Mouse (Mus musculus): ENCODE data around the gene Slc22a5. TPM values are rescaled to one million over a fixed set of nuclear protein-coding genes. Genes with fewer than 3 reads are reported as not detected.

The Slc22a5 gene
- polyA plus RNA-seq, 1 experiment from 2014 or later, result 7.2 TPM

DNA sequence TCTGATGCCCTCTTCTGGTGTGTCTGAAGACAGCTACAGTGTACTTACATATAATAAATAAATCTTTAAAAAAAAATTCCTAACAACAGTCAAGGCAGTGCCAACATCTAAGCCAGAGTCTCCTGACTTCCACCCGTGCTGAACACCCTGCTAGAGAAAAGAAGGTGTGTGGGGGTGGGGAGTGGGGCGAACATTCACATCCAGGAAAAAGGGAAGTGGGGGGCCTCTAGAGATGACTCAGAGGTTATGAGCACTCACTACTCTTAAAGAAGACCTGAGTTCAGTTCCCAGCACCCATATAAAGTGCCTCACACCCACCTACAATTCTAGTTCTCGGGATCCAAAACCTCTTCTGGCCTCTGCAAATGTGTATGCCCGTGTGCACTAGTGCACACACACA lies 66.1 kb downstream of the Slc22a5 start:
- Histone ChIP-seq H3K9me3 (no peaks in the 10 kb centered on the region), H3K27ac (replicated peaks) (no peak overlapping the region), H3K4me1 (no peaks in the 10 kb centered on the region), H3K9ac (replicated peaks) (no peak overlapping the region), H3K4me3 (no peak overlapping the region), H3K27me3 (no peaks in the 10 kb centered on the region), H3K36me3 (no peaks in the 10 kb centered on the region), H3K4me2 (replicated peaks) (no peak overlapping the region)
- no peak for ATAC-seq (ENCODE audit: low FRiP score, low read depth)
- WGBS, result 89% methylated on average over 4 of the region's 4 CpGs

- WGBS, result 96% methylated on average over 3 of the region's 3 CpGs
- Histone ChIP-seq H3K4me2 (replicated peaks) (no peak overlapping the region), H3K4me1 (no peaks in the 10 kb centered on the region), H3K9me3 (no peaks in the 10 kb centered on the region), H3K4me3 (no peak overlapping the region), H3K9ac (replicated peaks) (no peak overlapping the region), H3K27me3 (no peaks in the 10 kb centered on the region), H3K36me3 (no peaks in the 10 kb centered on the region), H3K27ac (replicated peaks) (no peak overlapping the region)
- ATAC-seq (ENCODE audit: low FRiP score, low read depth), result no peak
Observed at GRCm38 (mm10) chr11:53821945-53822338, 69.5 kb downstream of the Slc22a5 start.

DNA sequence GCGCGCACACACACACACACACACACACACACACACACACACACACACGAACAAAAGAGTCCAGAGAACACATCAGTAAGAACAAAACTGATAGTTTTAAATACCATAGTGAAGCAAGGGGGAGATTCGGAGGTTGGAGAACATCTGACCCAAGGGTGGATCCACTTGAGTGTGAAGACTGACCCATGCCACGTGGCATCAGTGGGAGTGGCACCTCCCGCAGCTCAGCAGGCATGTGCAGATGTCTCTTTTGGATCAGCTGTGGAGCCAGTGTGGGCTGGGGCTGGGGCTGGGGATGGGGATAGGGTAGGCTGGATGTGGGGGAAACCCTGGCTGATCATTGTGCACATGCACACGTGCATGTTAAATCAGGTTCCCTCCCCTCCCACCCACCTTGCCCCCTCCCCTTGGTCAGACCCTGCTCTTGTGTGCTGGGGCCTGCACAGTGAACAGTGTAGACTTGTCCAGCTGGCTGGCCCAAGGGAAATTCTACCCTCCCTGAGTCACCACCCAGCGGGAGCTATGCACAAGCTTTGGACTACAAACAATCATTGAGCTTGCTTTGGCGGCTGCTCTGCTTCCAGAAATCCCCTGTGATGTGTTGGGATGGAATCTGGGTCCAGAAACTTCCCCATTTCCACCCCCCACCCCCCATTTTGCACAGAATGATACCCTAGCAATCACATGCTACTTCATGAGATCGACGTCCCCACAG lies 70.1 kb downstream of the Slc22a5 start:
- no peak for ATAC-seq (ENCODE audit: low FRiP score, low read depth)
- H3K4me2 ChIP-seq (replicated peaks), result no peak overlapping the region
- no peak overlapping the region for H3K4me3 ChIP-seq
- H3K36me3 ChIP-seq, result no peaks in the 10 kb centered on the region
- no peaks in the 10 kb centered on the region for H3K4me1 ChIP-seq
- no peak overlapping the region for H3K9ac ChIP-seq (replicated peaks)
- WGBS, result 85% methylated on average over 11 of the region's 11 CpGs
- no peaks in the 10 kb centered on the region for H3K9me3 ChIP-seq
- H3K27ac ChIP-seq (replicated peaks), result no peak overlapping the region
- no peaks in the 10 kb centered on the region for H3K27me3 ChIP-seq

GRCm38 (mm10) chr11:53820516-53821170 lies 70.8 kb downstream of the Slc22a5 start:
- H3K4me2 ChIP-seq (replicated peaks), result no peak overlapping the region
- no peaks in the 10 kb centered on the region for H3K9me3 ChIP-seq
- no peaks in the 10 kb centered on the region for H3K4me1 ChIP-seq
- H3K4me3 ChIP-seq, result no peak overlapping the region
- H3K27me3 ChIP-seq, result no peaks in the 10 kb centered on the region
- no peaks in the 10 kb centered on the region for H3K36me3 ChIP-seq
- no peak overlapping the region for H3K9ac ChIP-seq (replicated peaks)
- H3K27ac ChIP-seq (replicated peaks), result no peak overlapping the region
- WGBS, result 88% methylated on average over 13 of the region's 13 CpGs
- no peak for ATAC-seq (ENCODE audit: low FRiP score, low read depth)

GRCm38 (mm10) chr11:53819511-53819910 lies 71.9 kb downstream of the Slc22a5 start:
- no peak for ATAC-seq (ENCODE audit: low FRiP score, low read depth)
- no peaks in the 10 kb centered on the region for H3K27me3 ChIP-seq
- 89% methylated on average over 6 of the region's 6 CpGs for WGBS

GRCm38 (mm10) chr11:53818794-53819193 lies 72.7 kb downstream of the Slc22a5 start:
- H3K4me2 ChIP-seq (replicated peaks), result no peak overlapping the region
- no peak overlapping the region for H3K9ac ChIP-seq (replicated peaks)
- H3K27ac ChIP-seq (replicated peaks), result no peak overlapping the region
- ATAC-seq (ENCODE audit: low FRiP score, low read depth), result no peak
- H3K4me3 ChIP-seq, result no peak overlapping the region
- 57% methylated on average over 6 of the region's 6 CpGs for WGBS
- no peaks in the 10 kb centered on the region for H3K9me3 ChIP-seq
- H3K27me3 ChIP-seq, result no peaks in the 10 kb centered on the region
- H3K36me3 ChIP-seq, result no peaks in the 10 kb centered on the region
- H3K4me1 ChIP-seq, result no peaks in the 10 kb centered on the region

More at GRCm38 (mm10) chr11:53819511-53819910, 71.9 kb downstream of the Slc22a5 start:
- Histone ChIP-seq H3K4me2 (replicated peaks) (no peak overlapping the region), H3K27ac (replicated peaks) (no peak overlapping the region), H3K9me3 (no peaks in the 10 kb centered on the region), H3K4me1 (no peaks in the 10 kb centered on the region), H3K9ac (replicated peaks) (no peak overlapping the region), H3K36me3 (no peaks in the 10 kb centered on the region), H3K4me3 (no peak overlapping the region)

GRCm38 (mm10) chr11:53816841-53817375 lies 74.6 kb downstream of the Slc22a5 start:
- no peak overlapping the region for H3K4me2 ChIP-seq (replicated peaks)
- no peaks in the 10 kb centered on the region for H3K9me3 ChIP-seq
- ATAC-seq (ENCODE audit: low FRiP score, low read depth), result no peak
- H3K36me3 ChIP-seq, result no peaks in the 10 kb centered on the region
- no peak overlapping the region for H3K27ac ChIP-seq (replicated peaks)
- no peak overlapping the region for H3K4me3 ChIP-seq
- 91% methylated on average over 5 of the region's 5 CpGs for WGBS
- H3K4me1 ChIP-seq, result no peaks in the 10 kb centered on the region
- H3K27me3 ChIP-seq, result no peaks in the 10 kb centered on the region
- no peak overlapping the region for H3K9ac ChIP-seq (replicated peaks)

DNA sequence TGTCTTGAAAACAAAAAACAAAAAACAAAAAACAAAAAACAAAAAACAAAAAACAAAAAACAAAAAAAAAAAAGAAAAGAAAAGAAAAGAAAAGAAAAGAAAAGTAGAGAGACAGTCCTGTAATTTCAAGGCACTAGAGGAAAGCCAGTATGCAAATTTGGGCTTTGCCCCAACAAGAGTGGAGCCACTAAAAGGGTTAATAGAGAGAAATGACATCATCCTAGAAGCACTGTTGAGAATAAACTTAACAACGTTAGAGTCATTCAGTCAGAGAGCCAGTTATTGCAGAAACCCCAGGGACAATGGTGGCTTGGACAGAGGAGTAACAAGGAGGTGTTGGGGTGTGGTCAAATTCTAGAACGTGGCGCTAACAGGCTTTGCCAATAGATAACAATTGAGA lies 76.7 kb downstream of the Slc22a5 start:
- H3K4me1 ChIP-seq, result no peaks in the 10 kb centered on the region
- H3K27ac ChIP-seq (replicated peaks), result no peak overlapping the region
- no peaks in the 10 kb centered on the region for H3K9me3 ChIP-seq
- H3K36me3 ChIP-seq, result no peaks in the 10 kb centered on the region
- H3K4me2 ChIP-seq (replicated peaks), result no peak overlapping the region
- 73% methylated on average over 3 of the region's 3 CpGs for WGBS
- no peaks in the 10 kb centered on the region for H3K27me3 ChIP-seq
- no peak overlapping the region for H3K4me3 ChIP-seq
- H3K9ac ChIP-seq (replicated peaks), result no peak overlapping the region
- ATAC-seq (ENCODE audit: low FRiP score, low read depth), result no peak

Other genes with a start within 250 kb of the Slc22a5 start
- 17.9 and 20.1 TPM in 2 replicates for gene Rad50, start 184.3 kb downstream of the Slc22a5 start, polyA plus RNA-seq (2016; fragmentation: Nextera tagmentation; extraction: Ambion mirVana)
- not detected in 2 replicates for gene Il5, start 170.9 kb downstream of the Slc22a5 start, polyA plus RNA-seq (2016; fragmentation: Nextera tagmentation; extraction: Ambion mirVana)
- 3.4 and 4.3 TPM in 2 replicates for gene Irf1, start 121.6 kb downstream of the Slc22a5 start, polyA plus RNA-seq (2016; fragmentation: Nextera tagmentation; extraction: Ambion mirVana)
- not detected in 2 replicates for gene Gm17334, start 118.5 kb downstream of the Slc22a5 start, polyA plus RNA-seq (2016; fragmentation: Nextera tagmentation; extraction: Ambion mirVana)
- 0.82 TPM in 1 of 2 replicates, not detected in the other for gene Gm12216, start 32.4 kb downstream of the Slc22a5 start, polyA plus RNA-seq (2016; fragmentation: Nextera tagmentation; extraction: Ambion mirVana)
- 2.4 and 2.5 TPM in 2 replicates for gene Slc22a21, start 88.7 kb upstream of the Slc22a5 start, polyA plus RNA-seq (2016; fragmentation: Nextera tagmentation; extraction: Ambion mirVana)
- gene Slc22a4, start 136.4 kb upstream of the Slc22a5 start, polyA plus RNA-seq (2016; fragmentation: Nextera tagmentation; extraction: Ambion mirVana), result 1.3 and 2.1 TPM in 2 replicates
- gene Pdlim4, start 177.4 kb upstream of the Slc22a5 start, polyA plus RNA-seq (2016; fragmentation: Nextera tagmentation; extraction: Ambion mirVana), result 30.7 and 36.4 TPM in 2 replicates
- gene P4ha2, start 208.4 kb upstream of the Slc22a5 start, polyA plus RNA-seq (2016; fragmentation: Nextera tagmentation; extraction: Ambion mirVana), result 15.3 and 21.0 TPM in 2 replicates